Comparison of ENCODE assay signal across 26 mouse cellular contexts in genomic region chr4:100273807-100274480, GRCm38 (mm10).
DNase-seq lines count a peak whose midpoint lies in the region; TF ChIP-seq lines count a peak whose summit lies in the region.
"Had no signal": no experiment of that assay in that cellular context is flagged by ENCODE, and none has a peak within 500 bp of the region (broad histone marks: within the 10 kb centered on the region; RNA-seq: fewer than 3 reads in every experiment).

No protein-coding gene starts in this region.

- peaks cover 19% of the 10 kb centered on the region for H3K4me1 ChIP-seq in liver, adult 2 months (ENCODE audit: control insufficient read depth, insufficient read depth, low read length)
- H3K4me1 ChIP-seq: forebrain, embryonic 12.5 days; forebrain, embryonic 15.5 days; heart, embryonic 10.5 days; hindbrain, embryonic 12.5 days; hindbrain, embryonic 15.5 days; intestine, embryonic 15.5 days had no signal

- no peaks in the 10 kb centered on the region for H3K27me3 ChIP-seq in liver, adult 2 months (ENCODE audit: control insufficient read depth, insufficient read depth, low read length)
- no peaks in the 10 kb centered on the region for H3K27me3 ChIP-seq in C2C12 (ENCODE audit: control insufficient read depth, insufficient read depth, insufficient read length)
- H3K27me3 ChIP-seq: CH12.LX; embryonic facial prominence, embryonic 12.5 days; embryonic facial prominence, embryonic 15.5 days; forebrain, embryonic 12.5 days; forebrain, embryonic 15.5 days; heart, embryonic 13.5 days; hindbrain, embryonic 12.5 days; hindbrain, embryonic 15.5 days; intestine, embryonic 15.5 days had no signal

- H3K9ac ChIP-seq in liver, adult 2 months (ENCODE audit: low read depth, low read length), result no peak overlapping the region
- H3K9ac ChIP-seq: embryonic facial prominence, embryonic 12.5 days; embryonic facial prominence, embryonic 15.5 days; forebrain, embryonic 12.5 days; forebrain, embryonic 15.5 days; heart, embryonic 13.5 days; hindbrain, embryonic 12.5 days; hindbrain, embryonic 15.5 days; intestine, embryonic 15.5 days had no signal

- peak overlapping the region; percentile 44 for H3K27ac ChIP-seq in liver, adult 2 months (replicated peaks; ENCODE audit: insufficient read depth, low read depth, low read length)
- H3K27ac ChIP-seq: embryonic facial prominence, embryonic 12.5 days; embryonic facial prominence, embryonic 15.5 days; forebrain, embryonic 12.5 days; forebrain, embryonic 15.5 days; heart, adult 2 months; heart, embryonic 10.5 days; heart, embryonic 13.5 days; hindbrain, embryonic 12.5 days; hindbrain, embryonic 15.5 days; intestine, embryonic 15.5 days had no signal

- TF ChIP-seq POLR2A in liver, adult 2 months (IDR thresholded peaks at IDR 0.05; ENCODE audit: extremely low read depth, insufficient read depth, low read length), result no peak

- DNase-seq in liver, adult 2 months (ENCODE audit: extremely low read depth, low read depth, low spot score), result peak; percentile 89
- DNase-seq in liver (no peak), 3134 (ENCODE audit: extremely low read depth, insufficient read length, low spot score) (peak; percentile 9)
- peak; percentile 27 for DNase-seq in fibroblast of lung, adult 2 months (ENCODE audit: low read depth)
- DNase-seq in kidney, postnatal 14 days, result no peak
- no peak for DNase-seq in cerebellum, postnatal 25 days
- no peak for DNase-seq in left cerebral cortex, postnatal 10 days (ENCODE audit: extremely low spot score in 1 of 2, low spot score in 2 of 2)
- DNase-seq: adrenal gland, adult 8-10 months; adrenal gland, postnatal 25 days; cerebellum, adult 11-12 months; cerebellum, adult 8-10 months; cerebellum, postnatal 10 days; gastrocnemius, postnatal 25 days; heart, adult 2 months had no signal

- H3ac ChIP-seq in C2C12 (ENCODE audit: control insufficient read depth, insufficient read length, low read depth), result no peak overlapping the region

- no peaks in the 10 kb centered on the region for H3K79me2 ChIP-seq in liver, adult 2 months (ENCODE audit: control insufficient read depth, insufficient read depth, low read length)
- no peaks in the 10 kb centered on the region for H3K79me2 ChIP-seq in C2C12 (ENCODE audit: control insufficient read depth, insufficient read depth)

- H3K79me3 ChIP-seq in C2C12 (ENCODE audit: low read depth), result no peaks in the 10 kb centered on the region

- intact Hi-C loops in left cerebral cortex, postnatal 10 days (cut with DNase I), result no loop called here

- no peak for TF ChIP-seq CTCF in liver, adult 2 months (IDR thresholded peaks at IDR 0.05; ENCODE audit: low read depth, low read length)
- no peak for TF ChIP-seq CTCF in C2C12 (IDR thresholded peaks at IDR 0.05; ENCODE audit: control insufficient read depth, insufficient read depth, insufficient read length)

- H3K4me3 ChIP-seq in liver, adult 2 months (ENCODE audit: insufficient read depth, low read depth, low read length), result no peak overlapping the region
- no peak overlapping the region for H3K4me3 ChIP-seq in C2C12 (ENCODE audit: insufficient read depth, poor library complexity, severe bottlenecking)
- H3K4me3 ChIP-seq: embryonic facial prominence, embryonic 12.5 days; embryonic facial prominence, embryonic 15.5 days; forebrain, embryonic 12.5 days; forebrain, embryonic 15.5 days; heart, adult 2 months; heart, embryonic 10.5 days; heart, embryonic 13.5 days; hindbrain, embryonic 12.5 days; hindbrain, embryonic 15.5 days; intestine, embryonic 15.5 days had no signal

- H3K36me3 ChIP-seq in liver, adult 2 months (ENCODE audit: control insufficient read depth, insufficient read depth, low read length), result no peaks in the 10 kb centered on the region
- no peaks in the 10 kb centered on the region for H3K36me3 ChIP-seq in C2C12 (ENCODE audit: control insufficient read depth, insufficient read depth)
- H3K36me3 ChIP-seq: embryonic facial prominence, embryonic 12.5 days; embryonic facial prominence, embryonic 15.5 days; forebrain, embryonic 12.5 days; forebrain, embryonic 15.5 days; G1E; heart, embryonic 10.5 days; heart, embryonic 13.5 days; hindbrain, embryonic 12.5 days; hindbrain, embryonic 15.5 days; intestine, embryonic 15.5 days had no signal

- 41% methylated on average over 4 of the region's 4 CpGs for WGBS in liver, adult 2 months

TF ChIP-seq in C2C12, 6 proteins besides CTCF, POLR2A, EP300 and RAD21:
- TF ChIP-seq MAX (IDR thresholded peaks at IDR 0.05), result no peak
- peak; percentile 29 for TF ChIP-seq FOSL1 (IDR thresholded peaks at IDR 0.05; ENCODE audit: insufficient read depth, low read length, poor library complexity, severe bottlenecking)

Comparison
In these comparisons a context has a peak if more than half of its experiments do, and no peak if none do; other contexts are left out.
1. DNase-seq: peak in liver, adult 2 months (single experiment), 3134 (single experiment) and fibroblast of lung, adult 2 months (single experiment); none in liver (single experiment), kidney, postnatal 14 days (single experiment), cerebellum, postnatal 25 days (0 of 2) and left cerebral cortex, postnatal 10 days (0 of 2).